Mouse (Mus musculus) megakaryocyte, embryonic 14.5 days (primary cell): ENCODE data around the gene Slc35f6.

Source experiments
- FLI1 ChIP-seq: IDR thresholded peaks from 2 replicates; pipeline ENCODE4 v1.6.1; 2012; ENCODE audit warnings: low read length, inconsistent platforms, mixed read lengths
- GATA1 ChIP-seq: IDR thresholded peaks from 3 replicates; pipeline ENCODE4 v1.6.1; 2012; ENCODE audit warnings: mixed read lengths, low read length, inconsistent platforms, borderline replicate concordance

DNA sequence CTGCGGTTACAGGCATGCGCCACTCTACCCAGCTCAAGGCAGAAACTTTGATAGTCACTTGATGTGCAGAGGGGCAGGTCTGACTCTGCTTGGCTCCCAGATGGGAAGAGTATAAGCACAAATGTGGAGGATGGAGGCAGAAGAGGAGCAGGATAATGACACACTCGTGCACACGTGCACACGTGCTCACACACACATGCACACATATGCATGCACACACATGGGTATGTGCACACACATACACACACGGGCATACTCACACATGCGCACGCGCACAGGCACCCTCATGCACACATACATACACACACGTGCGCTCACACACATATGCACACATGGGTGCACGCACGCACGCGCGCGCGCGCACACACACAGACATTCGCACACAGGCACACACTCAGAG is 27.2 kb upstream of the Slc35f6 start:
- TF ChIP-seq FLI1, result no peak
- no peak for TF ChIP-seq GATA1
